Mouse (Mus musculus): Measurements from ENCODE around the gene Cdhr3. TPM values are rescaled to one million over a fixed set of nuclear protein-coding genes. Genes with fewer than 3 reads are reported as not detected.
A peak's percentile ranks its signal among the peaks of the same experiment; 100 is the strongest.
"Not testable (repeated sequence)": the region's sequence is repeated elsewhere in the genome, so short reads cannot be mapped to it uniquely, and the experiment has no call there.

Cdhr3 gene
- polyA plus RNA-seq, 1 experiment from 2014 or later: 0.21 TPM

GRCm38 (mm10) chr12:33071901-33072672 lies 20.6 kb downstream of the Cdhr3 start:
- H3K27me3 ChIP-seq: no peaks in the 10 kb centered on the region
- H3K4me2 ChIP-seq: no peak overlapping the region
- no peak for ATAC-seq (replicated peaks; ENCODE audit: low FRiP score)
- H3K9ac ChIP-seq: no peak overlapping the region
- H3K9me3 ChIP-seq (replicated peaks): no peaks in the 10 kb centered on the region
- WGBS: 65% methylated on average over 8 of the region's 8 CpGs
- H3K27ac ChIP-seq: no peak overlapping the region
- peaks cover 2% of the 10 kb centered on the region; the same call in 1 of the 2 replicates for H3K4me1 ChIP-seq
- H3K4me3 ChIP-seq (replicated peaks): no peak overlapping the region
- no peaks in the 10 kb centered on the region for H3K36me3 ChIP-seq

GRCm38 (mm10) chr12:33068977-33069376 lies 23.7 kb downstream of the Cdhr3 start:
- H3K27me3 ChIP-seq: no peaks in the 10 kb centered on the region
- no peak overlapping the region for H3K4me3 ChIP-seq (replicated peaks)
- H3K9me3 ChIP-seq (replicated peaks): no peaks in the 10 kb centered on the region
- no peak overlapping the region for H3K4me2 ChIP-seq
- H3K4me1 ChIP-seq: peaks cover 2% of the 10 kb centered on the region; the same call in 1 of the 2 replicates
- no peak overlapping the region for H3K9ac ChIP-seq
- 27% methylated on average over 2 of the region's 2 CpGs for WGBS
- H3K36me3 ChIP-seq: no peaks in the 10 kb centered on the region
- H3K27ac ChIP-seq: no peak overlapping the region
- ATAC-seq (replicated peaks; ENCODE audit: low FRiP score): no peak

- H3K4me2 ChIP-seq: no peak overlapping the region
- no peak for ATAC-seq (replicated peaks; ENCODE audit: low FRiP score)
- no peak overlapping the region for H3K4me3 ChIP-seq (replicated peaks)
- H3K27me3 ChIP-seq: no peaks in the 10 kb centered on the region
- WGBS: 68% methylated on average over 4 of the region's 4 CpGs
- no peak overlapping the region for H3K27ac ChIP-seq
- no peaks in the 10 kb centered on the region for H3K36me3 ChIP-seq
- no peak overlapping the region for H3K9ac ChIP-seq
- no peaks in the 10 kb centered on the region for H3K9me3 ChIP-seq (replicated peaks)
- H3K4me1 ChIP-seq: peaks cover 4% of the 10 kb centered on the region
These were observed 26.3 kb downstream of the Cdhr3 start for GRCm38 (mm10) chr12:33066355-33066754.

GRCm38 (mm10) chr12:33065162-33065561 lies 27.5 kb downstream of the Cdhr3 start:
- Histone ChIP-seq H3K9me3 (replicated peaks) (no peaks in the 10 kb centered on the region), H3K4me3 (replicated peaks) (no peak overlapping the region), H3K4me1 (peaks cover 4% of the 10 kb centered on the region), H3K36me3 (no peaks in the 10 kb centered on the region), H3K27ac (no peak overlapping the region), H3K27me3 (0 out of 2 replicates have a peak, but pooled peaks cover under 1% of the 10 kb centered on the region), H3K9ac (no peak overlapping the region), H3K4me2 (no peak overlapping the region)
- no peak for ATAC-seq (replicated peaks; ENCODE audit: low FRiP score)
- 73% methylated on average over 3 of the region's 3 CpGs for WGBS

- WGBS: 64% methylated on average over 2 of the region's 2 CpGs
- H3K9me3 ChIP-seq (replicated peaks): no peaks in the 10 kb centered on the region
- H3K36me3 ChIP-seq: no peaks in the 10 kb centered on the region
- no peak for ATAC-seq (replicated peaks; ENCODE audit: low FRiP score)
- 0 out of 2 replicates have a peak, but pooled peaks cover 4% of the 10 kb centered on the region for H3K27me3 ChIP-seq
- no peak overlapping the region for H3K27ac ChIP-seq
- H3K9ac ChIP-seq: no peak overlapping the region
- no peak overlapping the region for H3K4me2 ChIP-seq
- H3K4me3 ChIP-seq (replicated peaks): no peak overlapping the region
- H3K4me1 ChIP-seq: peaks cover 4% of the 10 kb centered on the region
These were observed 28.4 kb downstream of the Cdhr3 start for GRCm38 (mm10) chr12:33064266-33064665.

- ATAC-seq (replicated peaks; ENCODE audit: low FRiP score): no peak
- Histone ChIP-seq H3K9ac (no peak overlapping the region), H3K4me2 (no peak overlapping the region), H3K4me1 (peaks cover 4% of the 10 kb centered on the region; the same call in 1 of the 2 replicates), H3K27me3 (0 out of 2 replicates have a peak, but pooled peaks cover 4% of the 10 kb centered on the region), H3K9me3 (replicated peaks) (no peaks in the 10 kb centered on the region), H3K4me3 (replicated peaks) (no peak overlapping the region), H3K36me3 (no peaks in the 10 kb centered on the region), H3K27ac (no peak overlapping the region)
- 83% methylated on average over 2 of the region's 2 CpGs for WGBS
These were observed 29.4 kb downstream of the Cdhr3 start for GRCm38 (mm10) chr12:33063250-33063649.

- not testable (repeated sequence) for H3K9me3 ChIP-seq (replicated peaks); H3K4me2 ChIP-seq; ATAC-seq (replicated peaks; ENCODE audit: low FRiP score); H3K27ac ChIP-seq; H3K4me3 ChIP-seq (replicated peaks); H3K27me3 ChIP-seq; H3K9ac ChIP-seq; H3K4me1 ChIP-seq; H3K36me3 ChIP-seq
- WGBS: 62% methylated on average over 2 of the region's 2 CpGs
These were observed 30.3 kb downstream of the Cdhr3 start for GRCm38 (mm10) chr12:33062379-33062778.

- 44% methylated on average over 8 of the region's 8 CpGs for WGBS
- H3K4me1 ChIP-seq: peaks cover 17% of the 10 kb centered on the region
- no peak overlapping the region for H3K27ac ChIP-seq
- H3K36me3 ChIP-seq: no peaks in the 10 kb centered on the region
- 0 out of 2 replicates have a peak, but pooled peaks cover 4% of the 10 kb centered on the region for H3K27me3 ChIP-seq
- H3K9ac ChIP-seq: no peak overlapping the region
- H3K4me3 ChIP-seq (replicated peaks): no peak overlapping the region
- ATAC-seq (replicated peaks; ENCODE audit: low FRiP score): no peak
- no peaks in the 10 kb centered on the region for H3K9me3 ChIP-seq (replicated peaks)
- H3K4me2 ChIP-seq: no peak overlapping the region
These were observed 31.0 kb downstream of the Cdhr3 start for GRCm38 (mm10) chr12:33061651-33062050.

GRCm38 (mm10) chr12:33057231-33058048 lies 35.2 kb downstream of the Cdhr3 start:
- Histone ChIP-seq H3K4me1 (peaks cover 18% of the 10 kb centered on the region), H3K9ac (0 out of 2 replicates have a peak overlapping the region, but pooled peaks have one; percentile 18), H3K27me3 (0 out of 2 replicates have a peak, but pooled peaks cover 4% of the 10 kb centered on the region), H3K9me3 (replicated peaks) (no peaks in the 10 kb centered on the region), H3K4me3 (replicated peaks) (peak overlapping the region; percentile 26), H3K36me3 (no peaks in the 10 kb centered on the region), H3K4me2 (peak overlapping the region; percentile 54), H3K27ac (0 out of 2 replicates have a peak overlapping the region, but pooled peaks have one; percentile 28)
- ATAC-seq (replicated peaks; ENCODE audit: low FRiP score): peak; percentile 85
- WGBS: 11% methylated on average over 19 of the region's 19 CpGs

GRCm38 (mm10) chr12:33056574-33056973 lies 36.1 kb downstream of the Cdhr3 start:
- no peak overlapping the region for H3K9ac ChIP-seq
- H3K4me3 ChIP-seq (replicated peaks): no peak overlapping the region
- 66% methylated on average over 3 of the region's 3 CpGs for WGBS
- H3K27me3 ChIP-seq: 0 out of 2 replicates have a peak, but pooled peaks cover 4% of the 10 kb centered on the region
- no peak overlapping the region for H3K4me2 ChIP-seq
- H3K4me1 ChIP-seq: peaks cover 15% of the 10 kb centered on the region
- H3K27ac ChIP-seq: no peak overlapping the region
- no peaks in the 10 kb centered on the region for H3K36me3 ChIP-seq
- no peak for ATAC-seq (replicated peaks; ENCODE audit: low FRiP score)
- no peaks in the 10 kb centered on the region for H3K9me3 ChIP-seq (replicated peaks)

GRCm38 (mm10) chr12:33056074-33056473 lies 36.6 kb downstream of the Cdhr3 start:
- WGBS: 78% methylated on average over 6 of the region's 6 CpGs
- Histone ChIP-seq H3K4me2 (no peak overlapping the region), H3K27ac (no peak overlapping the region), H3K4me1 (peaks cover 14% of the 10 kb centered on the region), H3K36me3 (no peaks in the 10 kb centered on the region), H3K4me3 (replicated peaks) (no peak overlapping the region), H3K9me3 (replicated peaks) (no peaks in the 10 kb centered on the region), H3K9ac (no peak overlapping the region), H3K27me3 (0 out of 2 replicates have a peak, but pooled peaks cover 4% of the 10 kb centered on the region)
- no peak for ATAC-seq (replicated peaks; ENCODE audit: low FRiP score)

- Histone ChIP-seq H3K4me3 (replicated peaks) (no peak overlapping the region), H3K36me3 (no peaks in the 10 kb centered on the region), H3K27ac (no peak overlapping the region), H3K9me3 (replicated peaks) (no peaks in the 10 kb centered on the region), H3K27me3 (no peaks in the 10 kb centered on the region), H3K4me1 (peaks cover 16% of the 10 kb centered on the region), H3K4me2 (no peak overlapping the region), H3K9ac (no peak overlapping the region)
- no peak for ATAC-seq (replicated peaks; ENCODE audit: low FRiP score)
- WGBS: 71% methylated on average over 13 of the region's 13 CpGs
These were observed 38.9 kb downstream of the Cdhr3 start for GRCm38 (mm10) chr12:33053746-33054145.

Measured in kidney, embryonic 15.5 days (tissue).